Mouse (Mus musculus) monocyte, adult 59 days (primary cell): ENCODE data around the gene Ccdc120. TPM values are rescaled to one million over a fixed set of nuclear protein-coding genes. Genes with fewer than 3 reads are reported as not detected.

Source experiments
- total RNA-seq, 2 experiments: library from RNA; stranded (reverse); gene quantifications; one replicate each; pipeline ENCODE4 v1.2.4; 2023

Gene Ccdc120
- total RNA-seq = not detected

GRCm38 (mm10) chrX:7750432-7751116, at the start of gene Ccdc120:
Gene Ccdc120, minus strand, starts transcription at chrX:7750905.

GRCm38 (mm10) chrX:7789542-7790136, 38.9 kb upstream of the Ccdc120 start, which contains the start of gene Gripap1:
Gene Gripap1, plus strand, starts transcription at chrX:7789765.

GRCm38 (mm10) chrX:7762137-7762920, 11.6 kb upstream of the Ccdc120 start, which contains the start of gene Tfe3:
Gene Tfe3, plus strand, starts transcription at chrX:7762560.

GRCm38 (mm10) chrX:7728215-7728921, 22.3 kb downstream of the Ccdc120 start, which contains the start of gene Praf2:
Gene Praf2, plus strand, starts transcription at chrX:7728439.

GRCm38 (mm10) chrX:7721514-7722281, 29.0 kb downstream of the Ccdc120 start, which contains the start of gene Gm45208:
Gene Gm45208, plus strand, starts transcription at chrX:7722245.

GRCm38 (mm10) chrX:7714135-7714899, 36.4 kb downstream of the Ccdc120 start, which contains the start of gene Wdr45:
Gene Wdr45, plus strand, starts transcription at chrX:7714333.

GRCm38 (mm10) chrX:7696954-7697381, 53.7 kb downstream of the Ccdc120 start, which contains the start of gene Gpkow:
Gene Gpkow, plus strand, starts transcription at chrX:7697131.

Other genes with a start within 250 kb of the Ccdc120 start
- not detected for gene Foxp3, start 177.3 kb downstream of the Ccdc120 start, total RNA-seq
- 1 to 10 TPM; 1.6 to 2.0 TPM for gene Ppp1r3f, start 176.6 kb downstream of the Ccdc120 start, total RNA-seq
- gene Ccdc22, start 145.4 kb downstream of the Ccdc120 start, total RNA-seq = 10 to 100 TPM; 23.4 to 28.8 TPM
- gene Cacna1f, start 143.8 kb downstream of the Ccdc120 start, total RNA-seq = under 1 TPM; 0.47 to 0.49 TPM
- gene Syp, start 112.4 kb downstream of the Ccdc120 start, total RNA-seq = 1 to 10 TPM in 1 of 2 experiments, not detected in 1; 1.0 TPM
- 10 to 100 TPM; 22.3 to 26.5 TPM for gene Prickle3, start 93.6 kb downstream of the Ccdc120 start, total RNA-seq
- 10 to 100 TPM; 78.2 to 91.8 TPM for gene Plp2, start 79.5 kb downstream of the Ccdc120 start, total RNA-seq
- not detected for gene Magix, start 69.7 kb downstream of the Ccdc120 start, total RNA-seq
- 10 to 100 TPM; 38.6 to 45.8 TPM for gene Gpkow, start 53.8 kb downstream of the Ccdc120 start, total RNA-seq
- gene Wdr45, start 36.6 kb downstream of the Ccdc120 start, total RNA-seq = 10 to 100 TPM; 42.0 to 42.8 TPM
- gene Gm45208, start 28.7 kb downstream of the Ccdc120 start, total RNA-seq = not detected
- gene Praf2, start 22.5 kb downstream of the Ccdc120 start, total RNA-seq = 10 to 100 TPM in 1 of 2 experiments, 1 to 10 TPM in 1; 8.2 to 10.6 TPM
- 100 to 1,000 TPM; 109 to 115 TPM for gene Tfe3, start 11.7 kb upstream of the Ccdc120 start, total RNA-seq
- 100 to 1,000 TPM; 114 to 122 TPM for gene Gripap1, start 38.9 kb upstream of the Ccdc120 start, total RNA-seq
- 1 to 10 TPM; 2.0 to 5.9 TPM for gene Kcnd1, start 71.4 kb upstream of the Ccdc120 start, total RNA-seq
- gene Otud5, start 90.5 kb upstream of the Ccdc120 start, total RNA-seq = 100 to 1,000 TPM; 147 to 152 TPM
- 1 to 10 TPM; 7.1 to 7.2 TPM for gene Pim2, start 127.4 kb upstream of the Ccdc120 start, total RNA-seq
- 10 to 100 TPM; 30.2 to 34.2 TPM for gene Slc35a2, start 133.1 kb upstream of the Ccdc120 start, total RNA-seq
- 10 to 100 TPM; 40.6 to 46.7 TPM for gene Pqbp1, start 148.4 kb upstream of the Ccdc120 start, total RNA-seq
- 10 to 100 TPM; 28.4 to 31.2 TPM for gene Timm17b, start 148.5 kb upstream of the Ccdc120 start, total RNA-seq
- not detected for gene Gm10491, start 156.9 kb upstream of the Ccdc120 start, total RNA-seq
- gene Gm10490, start 158.6 kb upstream of the Ccdc120 start, total RNA-seq = not detected
- gene Pcsk1n, start 168.9 kb upstream of the Ccdc120 start, total RNA-seq = not detected
- not detected for gene Eras, start 177.7 kb upstream of the Ccdc120 start, total RNA-seq
- 10 to 100 TPM in 1 of 2 experiments, 1 to 10 TPM in 1; 8.1 to 11.2 TPM for gene Hdac6, start 197.0 kb upstream of the Ccdc120 start, total RNA-seq
- gene Gata1, start 227.2 kb upstream of the Ccdc120 start, total RNA-seq = not detected